Mouse (Mus musculus) cerebellum, adult 2 months (tissue): ENCODE measurements around the gene Gm45623.

Experiments
- CTCF ChIP-seq: fragments of 200-500 bp; IDR thresholded peaks from 2 replicates; pipeline ENCODE4 v1.5.1; 2011; ENCODE audit warnings: low read depth, mild to moderate bottlenecking, control low read depth, low read length, moderate library complexity, borderline replicate concordance; ENCODE audit not compliant: insufficient read depth
- POLR2A ChIP-seq: fragments of 200-500 bp; IDR thresholded peaks from 2 replicates; pipeline ENCODE4 v1.6.1; 2011; ENCODE audit warnings: low read length, control low read depth, borderline replicate concordance; ENCODE audit not compliant: insufficient read depth

GRCm38 (mm10) chr13:56712221-56712620 is 41.4 kb downstream of the Gm45623 start:
- TF ChIP-seq POLR2A (no peak), CTCF (no peak)
